Mouse (Mus musculus) stomach, embryonic 15.5 days (tissue): Measurements from ENCODE around the gene Kcnd1. TPM values are rescaled to one million over a fixed set of nuclear protein-coding genes. Genes with fewer than 3 reads are reported as not detected.

Experiments
- microRNA counts: library from miRNA; unstranded; fragments of <30 nt; microRNA quantifications from one replicate; lab custom pipeline; 2016
- microRNA-seq: library from miRNA; unstranded; fragments of <30 nt; microRNA quantifications from one replicate; pipeline ENCODE4, GENCODE M21; 2016
- polyA plus RNA-seq: library from polyadenylated mRNA; unstranded; fragments of >200 nt; fragmentation: Nextera tagmentation; extraction: Ambion mirVana; gene quantifications from 2 replicates; pipeline ENCODE4 v1.2.1, GENCODE M21; 2015

Gene Kcnd1
- polyA plus RNA-seq, 1 experiment from 2014 or later, result 1.5 TPM

MicroRNA genes within 50 kb of the gene (microRNA counts, 519-probe panel; counts per million panel counts)
- microRNA mmu-miR-1198 (lab: Ali Mortazavi, UCI), result 1,978 counts per million, percentile 22 among the panel's probes with 10 or more counts

Small RNA genes lying within 50 kb of the gene (microRNA-seq; reads per million reads assigned to microRNA genes)
- gene Mir1198, result 26.3 reads per million, percentile 36 among the genes with 10 or more reads in this experiment

Other genes starting within 250 kb of the Kcnd1 start
- gene Foxp3, start 248.6 kb upstream of the Kcnd1 start, polyA plus RNA-seq, result 0.04 and 0.12 TPM in 2 replicates
- gene Ppp1r3f, start 248.0 kb upstream of the Kcnd1 start, polyA plus RNA-seq, result 1.6 and 2.0 TPM in 2 replicates
- 28.0 and 29.0 TPM in 2 replicates for gene Ccdc22, start 216.8 kb upstream of the Kcnd1 start, polyA plus RNA-seq
- 0.04 TPM in 1 of 2 replicates, not detected in the other for gene Cacna1f, start 215.2 kb upstream of the Kcnd1 start, polyA plus RNA-seq
- gene Syp, start 183.8 kb upstream of the Kcnd1 start, polyA plus RNA-seq, result 7.3 and 7.5 TPM in 2 replicates
- gene Prickle3, start 165.0 kb upstream of the Kcnd1 start, polyA plus RNA-seq, result 10.7 and 10.8 TPM in 2 replicates
- gene Plp2, start 150.9 kb upstream of the Kcnd1 start, polyA plus RNA-seq, result 223 and 255 TPM in 2 replicates
- gene Magix, start 141.0 kb upstream of the Kcnd1 start, polyA plus RNA-seq, result 0.54 and 0.74 TPM in 2 replicates
- 33.0 and 34.9 TPM in 2 replicates for gene Gpkow, start 125.2 kb upstream of the Kcnd1 start, polyA plus RNA-seq
- gene Wdr45, start 108.0 kb upstream of the Kcnd1 start, polyA plus RNA-seq, result 32.0 and 32.5 TPM in 2 replicates
- 1.5 TPM in 1 of 2 replicates, not detected in the other for gene Gm45208, start 100.0 kb upstream of the Kcnd1 start, polyA plus RNA-seq
- 58.3 and 60.9 TPM in 2 replicates for gene Praf2, start 93.8 kb upstream of the Kcnd1 start, polyA plus RNA-seq
- 16.0 and 22.2 TPM in 2 replicates for gene Ccdc120, start 71.4 kb upstream of the Kcnd1 start, polyA plus RNA-seq
- 26.2 and 29.9 TPM in 2 replicates for gene Tfe3, start 59.7 kb upstream of the Kcnd1 start, polyA plus RNA-seq
- 38.9 and 42.4 TPM in 2 replicates for gene Gripap1, start 32.5 kb upstream of the Kcnd1 start, polyA plus RNA-seq
- gene Otud5, start 19.1 kb downstream of the Kcnd1 start, polyA plus RNA-seq, result 44.3 and 44.7 TPM in 2 replicates
- 10.3 and 15.9 TPM in 2 replicates for gene Pim2, start 56.0 kb downstream of the Kcnd1 start, polyA plus RNA-seq
- gene Slc35a2, start 61.7 kb downstream of the Kcnd1 start, polyA plus RNA-seq, result 39.0 and 39.4 TPM in 2 replicates
- gene Pqbp1, start 77.0 kb downstream of the Kcnd1 start, polyA plus RNA-seq, result 110 and 111 TPM in 2 replicates
- 141 and 148 TPM in 2 replicates for gene Timm17b, start 77.1 kb downstream of the Kcnd1 start, polyA plus RNA-seq
- gene Gm10491, start 85.5 kb downstream of the Kcnd1 start, polyA plus RNA-seq, result not detected in 2 replicates
- gene Gm10490, start 87.3 kb downstream of the Kcnd1 start, polyA plus RNA-seq, result not detected in 2 replicates
- gene Pcsk1n, start 97.5 kb downstream of the Kcnd1 start, polyA plus RNA-seq, result 13.0 and 13.2 TPM in 2 replicates
- gene Eras, start 106.3 kb downstream of the Kcnd1 start, polyA plus RNA-seq, result not detected in 2 replicates
- gene Hdac6, start 125.6 kb downstream of the Kcnd1 start, polyA plus RNA-seq, result 19.9 and 22.4 TPM in 2 replicates
- gene Gata1, start 155.8 kb downstream of the Kcnd1 start, polyA plus RNA-seq, result 4.2 and 9.7 TPM in 2 replicates
- gene Glod5, start 196.2 kb downstream of the Kcnd1 start, polyA plus RNA-seq, result 1.2 and 1.3 TPM in 2 replicates